Mouse (Mus musculus): ENCODE measurements around the gene Tmem45a2. TPM values are rescaled to one million over a fixed set of nuclear protein-coding genes. Genes with fewer than 3 reads are reported as not detected.
"Not testable (repeated sequence)": the region's sequence is repeated elsewhere in the genome, so short reads cannot be mapped to it uniquely, and the experiment has no call there.

The Tmem45a2 gene
- polyA plus RNA-seq, 1 experiment from 2014 or later: 0.08 TPM

DNA sequence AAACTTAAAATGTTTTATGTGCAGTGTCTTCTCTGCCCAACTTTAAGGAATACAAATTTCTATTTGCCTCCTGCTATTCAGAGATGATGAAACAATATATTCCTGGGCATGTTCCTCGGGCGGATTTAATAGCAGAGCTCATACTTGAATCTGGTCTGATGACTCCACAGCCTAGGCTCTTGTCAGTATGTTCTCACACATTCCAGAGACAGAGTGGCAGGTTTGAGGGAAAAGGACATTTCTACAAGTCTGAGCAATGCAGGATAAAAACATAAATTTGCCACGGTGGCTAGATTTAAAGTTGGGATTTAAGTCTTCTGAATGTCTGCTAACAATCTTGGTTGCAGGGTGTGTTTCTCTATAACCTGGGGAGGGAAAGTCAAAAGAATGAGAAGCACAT is 9.1 kb downstream of the Tmem45a2 start:
- Histone ChIP-seq H3K27ac (no peak overlapping the region), H3K4me2 (replicated peaks) (no peak overlapping the region), H3K36me3 (no peaks in the 10 kb centered on the region), H3K9ac (no peak overlapping the region), H3K4me1 (no peaks in the 10 kb centered on the region), H3K9me3 (no peaks in the 10 kb centered on the region), H3K27me3 (no peaks in the 10 kb centered on the region), H3K4me3 (no peak overlapping the region)
- ATAC-seq (ENCODE audit: low FRiP score, low read depth): no peak
- WGBS: 78% methylated on average over 3 of the region's 3 CpGs

DNA sequence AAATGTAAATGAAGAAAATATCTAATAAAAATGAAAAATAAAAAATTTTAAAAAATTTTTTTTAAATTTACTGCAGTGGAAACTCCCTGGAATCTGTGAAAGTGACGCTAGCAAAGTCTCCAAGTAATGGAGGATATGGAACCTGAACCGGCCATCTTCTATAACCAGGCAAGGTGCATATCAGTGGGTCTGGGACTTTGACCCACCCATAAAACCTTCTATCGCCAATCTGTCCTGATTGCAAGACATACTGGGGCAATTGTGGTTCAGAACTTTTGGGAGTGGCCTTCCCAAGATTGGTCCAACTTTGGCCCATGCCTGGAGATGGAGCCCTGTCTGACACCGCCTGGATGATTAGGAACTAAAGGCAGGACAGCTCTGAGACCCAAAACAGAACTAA is 14.2 kb downstream of the Tmem45a2 start:
- no peaks in the 10 kb centered on the region for H3K27me3 ChIP-seq
- 87% methylated on average over 4 of the region's 4 CpGs for WGBS

DNA sequence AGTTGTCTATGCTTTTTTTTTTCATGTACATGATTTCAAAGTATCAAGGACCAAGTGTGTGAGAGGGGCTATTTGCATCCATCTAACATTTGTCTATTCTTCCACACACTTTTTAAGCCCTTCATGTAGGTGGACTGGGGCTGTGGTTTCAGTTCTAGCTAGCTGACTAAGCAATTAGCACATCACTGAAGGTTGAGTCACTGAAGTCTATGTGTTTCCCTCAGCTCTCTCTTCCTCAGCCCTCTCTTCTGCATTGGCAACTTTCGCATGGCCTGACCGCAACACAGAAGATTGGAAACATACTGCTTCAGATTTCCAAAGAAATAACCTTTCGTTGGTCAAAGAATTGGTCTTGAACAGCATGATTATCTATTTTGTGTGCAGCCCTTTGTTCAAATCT is 21.2 kb downstream of the Tmem45a2 start:
- 88% methylated on average over 3 of the region's 3 CpGs for WGBS
- Histone ChIP-seq H3K4me1 (no peaks in the 10 kb centered on the region), H3K4me3 (no peak overlapping the region), H3K27me3 (no peaks in the 10 kb centered on the region), H3K9me3 (no peaks in the 10 kb centered on the region), H3K4me2 (replicated peaks) (no peak overlapping the region), H3K27ac (no peak overlapping the region), H3K9ac (no peak overlapping the region), H3K36me3 (no peaks in the 10 kb centered on the region)
- ATAC-seq (ENCODE audit: low FRiP score, low read depth): no peak

More for the DNA sequence above, 14.2 kb downstream of the Tmem45a2 start:
- no peak overlapping the region for H3K4me3 ChIP-seq
- H3K4me2 ChIP-seq (replicated peaks): no peak overlapping the region
- no peak overlapping the region for H3K27ac ChIP-seq
- H3K36me3 ChIP-seq: no peaks in the 10 kb centered on the region
- H3K4me1 ChIP-seq: no peaks in the 10 kb centered on the region
- H3K9me3 ChIP-seq: no peaks in the 10 kb centered on the region
- no peak overlapping the region for H3K9ac ChIP-seq
- ATAC-seq (ENCODE audit: low FRiP score, low read depth): no peak

DNA sequence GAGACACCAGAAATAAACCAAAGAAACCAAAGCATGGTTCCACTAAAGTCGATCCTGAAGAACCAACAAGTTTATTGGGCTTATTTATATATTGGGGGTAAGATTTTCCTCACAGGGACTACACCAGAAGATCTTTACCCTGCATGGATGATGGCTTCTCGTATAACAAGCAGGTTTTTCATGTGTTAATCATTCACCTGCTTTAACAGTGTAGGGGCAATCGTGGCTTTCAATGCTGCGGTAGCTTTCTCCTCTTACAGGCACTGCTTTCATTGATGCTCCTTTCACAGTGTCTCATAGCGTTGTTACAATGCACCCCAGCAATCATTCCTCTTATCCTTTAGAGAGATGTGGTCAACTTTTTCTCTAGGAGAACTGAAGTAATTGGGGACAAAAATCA is 32.6 kb downstream of the Tmem45a2 start:
- H3K9ac ChIP-seq: no peak overlapping the region
- no peaks in the 10 kb centered on the region for H3K36me3 ChIP-seq
- no peaks in the 10 kb centered on the region for H3K9me3 ChIP-seq
- H3K4me1 ChIP-seq: no peaks in the 10 kb centered on the region
- no peak overlapping the region for H3K4me3 ChIP-seq
- H3K27ac ChIP-seq: no peak overlapping the region
- no peak overlapping the region for H3K4me2 ChIP-seq (replicated peaks)
- ATAC-seq (ENCODE audit: low FRiP score, low read depth): no peak
- WGBS: 66% methylated on average over 5 of the region's 5 CpGs
- H3K27me3 ChIP-seq: no peaks in the 10 kb centered on the region

DNA sequence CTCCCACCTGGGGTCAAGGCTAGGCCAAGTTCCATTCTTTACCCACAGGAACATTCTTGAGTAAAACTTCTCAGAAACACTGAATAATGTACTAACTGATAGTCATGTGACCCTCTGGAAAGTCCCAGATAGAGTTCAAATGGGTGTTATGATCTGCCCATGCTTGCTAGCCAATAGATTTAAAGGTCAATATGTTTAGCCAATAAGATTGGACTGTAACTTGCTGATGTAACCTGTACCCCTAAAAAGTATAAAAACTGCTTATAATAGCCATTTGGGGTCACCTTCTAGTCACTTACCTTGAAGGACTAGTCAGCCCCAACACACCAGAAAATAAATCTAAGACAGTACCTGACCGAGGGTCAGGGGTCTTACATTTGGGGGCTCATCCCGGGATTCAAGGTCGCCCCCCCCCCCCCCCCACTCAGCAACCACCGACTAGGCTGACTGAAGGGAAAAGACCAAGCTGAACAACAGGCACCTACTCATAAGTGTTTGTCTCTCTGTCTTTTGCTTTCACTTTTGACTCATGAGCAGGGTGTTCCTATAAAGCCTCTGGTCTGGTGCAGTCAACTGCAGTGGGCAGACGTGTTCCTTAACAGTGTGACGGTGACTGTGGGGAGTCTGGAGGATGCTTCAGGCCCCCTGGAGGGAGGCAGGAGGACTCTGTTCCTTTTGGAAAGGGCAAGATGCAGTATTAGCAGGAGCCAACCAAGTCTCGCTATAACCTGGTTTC is 40.9 kb downstream of the Tmem45a2 start:
- Histone ChIP-seq H3K4me1 (no peaks in the 10 kb centered on the region), H3K4me2 (replicated peaks) (no peak overlapping the region), H3K27me3 (no peaks in the 10 kb centered on the region), H3K27ac (no peak overlapping the region), H3K36me3 (no peaks in the 10 kb centered on the region), H3K4me3 (no peak overlapping the region), H3K9me3 (no peaks in the 10 kb centered on the region), H3K9ac (no peak overlapping the region)
- 82% methylated on average over 7 of the region's 7 CpGs for WGBS
- ATAC-seq (ENCODE audit: low FRiP score, low read depth): no peak

DNA sequence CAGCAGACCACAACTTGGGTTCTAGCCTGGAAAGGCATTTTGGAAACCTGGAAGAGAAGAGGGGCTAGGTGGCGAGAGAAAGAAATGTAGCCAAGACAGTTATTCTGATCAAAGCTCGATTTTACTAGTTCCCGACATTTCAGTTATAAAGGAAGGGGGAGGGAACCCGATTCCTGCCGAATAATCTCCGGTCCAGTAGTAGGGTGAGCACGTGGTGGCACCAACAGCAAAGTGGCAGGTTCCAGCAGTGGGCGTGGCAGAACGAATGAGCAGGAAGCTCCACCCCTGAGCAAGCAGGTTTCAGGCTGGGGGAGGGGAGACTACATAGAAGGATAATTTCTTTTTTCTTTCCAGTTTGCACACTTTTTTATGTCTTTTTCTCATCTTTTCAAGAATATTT is 72.9 kb downstream of the Tmem45a2 start:
- H3K27ac ChIP-seq; H3K9ac ChIP-seq; H3K4me2 ChIP-seq (replicated peaks); H3K27me3 ChIP-seq; H3K4me3 ChIP-seq; H3K9me3 ChIP-seq; H3K36me3 ChIP-seq; H3K4me1 ChIP-seq; ATAC-seq (ENCODE audit: low FRiP score, low read depth): not testable (repeated sequence)
- 86% methylated on average over 9 of the region's 9 CpGs for WGBS

Other genes with a start within 250 kb of the Tmem45a2 start
- gene Tmem45a, start 185.2 kb downstream of the Tmem45a2 start, polyA plus RNA-seq (2015; fragmentation: Nextera tagmentation; extraction: Ambion mirVana): 47.5 and 53.6 TPM in 2 replicates
- 0.38 TPM in 1 of 2 replicates, not detected in the other for gene Lnp1, start 143.3 kb downstream of the Tmem45a2 start, polyA plus RNA-seq (2015; fragmentation: Nextera tagmentation; extraction: Ambion mirVana)
- gene Tomm70a, start 50.3 kb upstream of the Tmem45a2 start, polyA plus RNA-seq (2015; fragmentation: Nextera tagmentation; extraction: Ambion mirVana): 40.2 and 40.4 TPM in 2 replicates
- gene Nit2, start 96.0 kb upstream of the Tmem45a2 start, polyA plus RNA-seq (2015; fragmentation: Nextera tagmentation; extraction: Ambion mirVana): 93.8 and 101 TPM in 2 replicates
- gene Tbc1d23, start 160.1 kb upstream of the Tmem45a2 start, polyA plus RNA-seq (2015; fragmentation: Nextera tagmentation; extraction: Ambion mirVana): 30.9 and 35.3 TPM in 2 replicates
- gene Tmem30c, start 221.5 kb upstream of the Tmem45a2 start, polyA plus RNA-seq (2015; fragmentation: Nextera tagmentation; extraction: Ambion mirVana): 0.11 and 0.17 TPM in 2 replicates